Mouse (Mus musculus): ENCODE results near the gene Tmem150b.

The Tmem150b gene

GRCm38 (mm10) chr7:4724359-4724758, 690 bp downstream of the Tmem150b start:
- DNase-seq = no peak

GRCm38 (mm10) chr7:4723508-4723907, 1.5 kb downstream of the Tmem150b start:
- DNase-seq = no peak

GRCm38 (mm10) chr7:4719276-4719675, 5.8 kb downstream of the Tmem150b start:
- no peak for DNase-seq

- DNase-seq = no peak
Observed at GRCm38 (mm10) chr7:4716955-4717354, 8.1 kb downstream of the Tmem150b start.

- DNase-seq = no peak
Observed at GRCm38 (mm10) chr7:4712594-4712993, 12.5 kb downstream of the Tmem150b start.

- DNase-seq = no peak
Observed at GRCm38 (mm10) chr7:4705098-4705497, 20.0 kb downstream of the Tmem150b start.

GRCm38 (mm10) chr7:4703195-4703594, 21.9 kb downstream of the Tmem150b start:
- no peak for DNase-seq

- no peak for DNase-seq
Observed at GRCm38 (mm10) chr7:4702334-4702733, 22.7 kb downstream of the Tmem150b start.

GRCm38 (mm10) chr7:4693004-4693403, 32.0 kb downstream of the Tmem150b start:
- no peak for DNase-seq

GRCm38 (mm10) chr7:4690951-4691653, 33.9 kb downstream of the Tmem150b start:
- DNase-seq = no peak

- DNase-seq = no peak
Observed at GRCm38 (mm10) chr7:4690387-4690786, 34.7 kb downstream of the Tmem150b start, which contains the start of gene Brsk1. Gene Brsk1, plus strand, starts transcription at chr7:4690604.

- peak; percentile 93 to 96 for DNase-seq
Observed at GRCm38 (mm10) chr7:4684632-4685417, 40.2 kb downstream of the Tmem150b start, which contains the start of gene Hspbp1. Gene Hspbp1, minus strand, starts transcription at chr7:4685068.

- DNase-seq = peak in 1 of 2 experiments; percentile 23
Observed at GRCm38 (mm10) chr7:4684203-4684602, 40.8 kb downstream of the Tmem150b start.

GRCm38 (mm10) chr7:4683307-4683706, 41.7 kb downstream of the Tmem150b start:
- DNase-seq = no peak

- DNase-seq = no peak
Observed at GRCm38 (mm10) chr7:4675200-4675599, 49.8 kb downstream of the Tmem150b start.

GRCm38 (mm10) chr7:4674114-4674731, 50.8 kb downstream of the Tmem150b start:
- no peak for DNase-seq

GRCm38 (mm10) chr7:4671956-4672355, 53.1 kb downstream of the Tmem150b start:
- DNase-seq = no peak

- DNase-seq = no peak
Observed at GRCm38 (mm10) chr7:4670655-4671255, 54.3 kb downstream of the Tmem150b start.

GRCm38 (mm10) chr7:4669156-4669555, 55.9 kb downstream of the Tmem150b start:
- no peak for DNase-seq

GRCm38 (mm10) chr7:4668506-4668905, 56.5 kb downstream of the Tmem150b start:
- DNase-seq = no peak

- no peak for DNase-seq
Observed at GRCm38 (mm10) chr7:4666871-4667270, 58.2 kb downstream of the Tmem150b start.

GRCm38 (mm10) chr7:4663742-4664141, 61.3 kb downstream of the Tmem150b start:
- DNase-seq = no peak

- no peak for DNase-seq
Observed at GRCm38 (mm10) chr7:4663179-4663578, 61.9 kb downstream of the Tmem150b start.
